Mouse (Mus musculus) limb, embryonic 11.5 days (tissue): Measurements from ENCODE around the gene Chst15. TPM values are rescaled to one million over a fixed set of nuclear protein-coding genes. Genes with fewer than 3 reads are reported as not detected.

Experiments used
- ATAC-seq: fragments of 200-750 bp; cut with Nextera tagmentation; 2 replicates; pipeline ENCODE4 v1.8.0; 2017; ENCODE audit warnings: low read depth; ENCODE audit not compliant: insufficient number of reproducible peaks, low FRiP score, low TSS enrichment
- DNase-seq: peaks from one replicate; pipeline ENCODE4 v3.0.0-alpha.2; 2015; ENCODE audit warnings: low spot score
- H3K27ac ChIP-seq: fragments of 300-500 bp; sonication (generic); replicated peaks from 2 replicates; pipeline ENCODE4 v1.5.1; 2014; ENCODE audit warnings: low read depth, mild to moderate bottlenecking, low read length
- H3K27me3 ChIP-seq: fragments of 300-500 bp; sonication (generic); 2 replicates; pipeline ENCODE4 v1.6.1; 2014; ENCODE audit warnings: mild to moderate bottlenecking, low read length, mixed read lengths; ENCODE audit not compliant: control insufficient read depth, insufficient read depth
- H3K36me3 ChIP-seq: fragments of 300-500 bp; sonication (generic); 2 replicates; pipeline ENCODE4 v1.6.1; 2014; ENCODE audit warnings: mild to moderate bottlenecking, low read length, moderate library complexity, mixed read lengths; ENCODE audit not compliant: control insufficient read depth, insufficient read depth
- H3K4me1 ChIP-seq: fragments of 300-500 bp; sonication (generic); 2 replicates; pipeline ENCODE4 v1.6.1; 2014; ENCODE audit warnings: low read length, mixed read lengths; ENCODE audit not compliant: control insufficient read depth, insufficient read depth
- H3K4me2 ChIP-seq: fragments of 300-500 bp; sonication (generic); 2 replicates; pipeline ENCODE4 v1.6.1; 2014; ENCODE audit warnings: low read depth, mild to moderate bottlenecking, moderate library complexity; ENCODE audit not compliant: severe bottlenecking
- H3K4me3 ChIP-seq: fragments of 300-500 bp; sonication (generic); 2 replicates; pipeline ENCODE4 v1.5.1; 2014; ENCODE audit warnings: low read depth, low read length
- H3K9ac ChIP-seq: fragments of 300-500 bp; sonication (generic); 2 replicates; pipeline ENCODE4 v1.6.1; 2014; ENCODE audit warnings: mild to moderate bottlenecking, low read length
- H3K9me3 ChIP-seq: fragments of 300-500 bp; sonication (generic); 2 replicates; pipeline ENCODE4 v1.6.1; 2016; ENCODE audit warnings: low read length; ENCODE audit not compliant: control insufficient read depth
- WGBS: fragments of 180-500 bp; shearing (Covaris S2); extraction: QIAGEN DNeasy Blood & Tissue Kit; methylation state at CpG from one replicate; pipeline ENCODE4 v1.1.7; 2014; 5-methylcytosine and 5-hydroxymethylcytosine counted together
- polyA plus RNA-seq: library from polyadenylated mRNA; unstranded; fragments of >200 nt; fragmentation: Nextera tagmentation; extraction: Ambion mirVana; gene quantifications from 2 replicates; pipeline ENCODE4 v1.2.1, GENCODE M21; 2014

Chst15 gene
- polyA plus RNA-seq, 1 experiment from 2014 or later = 9.7 TPM

- no peak overlapping the region for H3K4me2 ChIP-seq
- WGBS = 71% methylated on average over 10 of the region's 10 CpGs
- no peak for ATAC-seq
- 0 out of 2 replicates have a peak, but pooled peaks cover 2% of the 10 kb centered on the region for H3K4me1 ChIP-seq
- DNase-seq = no peak
- no peak overlapping the region for H3K27ac ChIP-seq
- no peaks in the 10 kb centered on the region for H3K9me3 ChIP-seq
- H3K36me3 ChIP-seq = no peaks in the 10 kb centered on the region
- H3K27me3 ChIP-seq = no peaks in the 10 kb centered on the region
- no peak overlapping the region for H3K4me3 ChIP-seq
- H3K9ac ChIP-seq = no peak overlapping the region
These were observed 40.1 kb upstream of the Chst15 start for GRCm38 (mm10) chr7:132356881-132357840.

- 0 out of 2 replicates have a peak, but pooled peaks cover 2% of the 10 kb centered on the region for H3K4me1 ChIP-seq
- no peaks in the 10 kb centered on the region for H3K27me3 ChIP-seq
- H3K36me3 ChIP-seq = no peaks in the 10 kb centered on the region
- H3K9me3 ChIP-seq = no peaks in the 10 kb centered on the region
- 31% methylated on average over 8 of the region's 8 CpGs for WGBS
- H3K4me3 ChIP-seq = no peak overlapping the region
- no peak overlapping the region for H3K4me2 ChIP-seq
- H3K9ac ChIP-seq = no peak overlapping the region
- no peak for DNase-seq
- no peak overlapping the region for H3K27ac ChIP-seq
- no peak for ATAC-seq
These were observed 39.2 kb upstream of the Chst15 start for GRCm38 (mm10) chr7:132356185-132356584.

DNA sequence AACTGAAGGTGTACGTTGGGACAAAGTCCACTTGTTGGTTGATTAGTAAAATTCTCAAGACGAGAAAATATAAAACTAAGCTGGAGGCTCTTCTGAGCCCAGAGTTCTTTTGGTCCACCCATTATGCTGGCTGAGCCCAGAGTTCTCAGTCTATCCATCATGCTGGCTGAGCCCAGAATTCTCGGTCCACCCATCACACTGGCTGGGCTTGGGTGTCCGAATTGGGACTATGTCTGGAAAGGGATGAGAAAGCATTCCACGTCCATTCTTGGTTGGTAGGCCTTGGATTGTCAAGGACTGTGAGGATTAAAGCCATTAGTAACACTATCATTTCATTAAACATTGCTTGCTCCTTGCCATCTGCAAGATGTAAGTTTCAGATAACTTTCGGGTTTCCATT is 38.7 kb upstream of the Chst15 start:
- Histone ChIP-seq H3K4me2 (no peak overlapping the region), H3K27ac (no peak overlapping the region), H3K36me3 (no peaks in the 10 kb centered on the region), H3K27me3 (no peaks in the 10 kb centered on the region), H3K9me3 (no peaks in the 10 kb centered on the region), H3K9ac (no peak overlapping the region), H3K4me3 (no peak overlapping the region), H3K4me1 (0 out of 2 replicates have a peak, but pooled peaks cover 2% of the 10 kb centered on the region)
- DNase-seq (no peak), ATAC-seq (no peak)
- WGBS = 81% methylated on average over 6 of the region's 6 CpGs

- Histone ChIP-seq H3K36me3 (no peaks in the 10 kb centered on the region), H3K9ac (no peak overlapping the region), H3K27ac (no peak overlapping the region), H3K4me1 (no peaks in the 10 kb centered on the region), H3K27me3 (no peaks in the 10 kb centered on the region), H3K4me2 (no peak overlapping the region), H3K4me3 (no peak overlapping the region), H3K9me3 (no peaks in the 10 kb centered on the region)
- ATAC-seq = no peak
- DNase-seq = no peak
- WGBS = 61% methylated on average over 6 of the region's 6 CpGs
These were observed 32.1 kb upstream of the Chst15 start for GRCm38 (mm10) chr7:132349075-132349572.

DNA sequence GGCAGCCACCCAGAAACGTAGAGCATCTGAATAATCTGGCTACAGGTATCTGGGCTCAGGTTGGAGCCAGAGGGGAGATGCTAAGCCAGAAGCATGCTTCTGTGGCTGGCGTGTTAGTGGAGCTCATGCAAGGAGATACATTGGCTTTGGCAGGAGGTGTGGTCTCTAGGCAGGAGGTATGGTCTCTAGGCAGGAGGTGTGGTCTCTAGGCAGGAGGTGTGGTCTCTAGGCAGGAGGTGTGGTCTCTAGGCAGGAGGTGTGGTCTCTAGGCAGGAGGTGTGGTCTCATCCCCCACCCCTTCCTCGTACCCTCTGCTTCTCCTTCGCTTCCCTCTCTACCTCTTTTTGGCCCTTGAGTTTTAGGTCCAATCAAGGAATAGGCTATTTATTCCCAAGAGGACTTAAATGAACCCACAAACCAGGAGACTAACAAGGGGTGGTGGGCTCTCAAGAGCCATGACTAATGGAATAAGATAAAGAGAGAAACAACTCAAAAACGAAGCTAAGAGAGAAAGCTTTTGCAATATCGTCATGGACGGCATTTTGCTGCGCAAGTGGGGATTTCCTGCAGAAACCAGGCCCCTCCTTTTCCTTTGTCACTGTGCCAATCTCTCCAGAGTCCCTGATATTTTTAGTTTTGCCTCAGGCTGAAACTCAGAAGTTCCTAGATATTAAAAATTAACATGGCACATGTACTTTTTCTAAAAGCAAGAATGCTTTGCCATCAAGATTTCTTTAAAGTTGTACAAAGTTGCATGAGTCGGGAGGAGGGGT is 30.4 kb upstream of the Chst15 start:
- H3K4me2 ChIP-seq = no peak overlapping the region
- WGBS = 80% methylated on average over 9 of the region's 9 CpGs
- no peak for ATAC-seq

DNA sequence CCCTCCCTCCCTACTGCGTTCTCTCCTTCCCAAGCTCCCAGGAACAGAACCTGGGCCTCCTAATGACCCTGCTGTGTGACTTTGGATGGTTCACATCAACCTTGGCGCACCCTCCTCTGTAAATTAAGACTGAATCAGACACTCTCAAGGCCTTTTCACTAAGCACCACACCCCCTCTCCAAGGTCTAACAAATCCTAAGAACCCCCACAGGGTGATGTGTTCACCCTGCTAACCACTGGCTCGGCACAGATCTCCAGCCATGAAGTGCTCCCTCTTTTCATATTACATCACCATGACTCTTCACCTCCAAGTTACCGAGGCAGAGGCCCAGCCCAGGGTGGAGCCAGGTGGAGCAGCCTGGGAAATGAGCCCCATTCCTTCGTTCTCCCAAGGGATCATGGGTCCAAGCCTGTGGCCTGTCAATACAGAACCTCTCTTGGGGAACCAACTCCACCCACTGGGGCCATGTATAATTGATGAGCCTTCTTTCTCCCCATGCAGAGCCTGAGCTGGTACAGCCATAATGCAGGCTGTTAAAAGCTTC is 28.6 kb upstream of the Chst15 start:
- ATAC-seq (no peak), DNase-seq (no peak)
- Histone ChIP-seq H3K9ac (no peak overlapping the region), H3K36me3 (no peaks in the 10 kb centered on the region), H3K4me1 (no peaks in the 10 kb centered on the region), H3K9me3 (no peaks in the 10 kb centered on the region), H3K4me2 (no peak overlapping the region), H3K27ac (no peak overlapping the region), H3K27me3 (no peaks in the 10 kb centered on the region), H3K4me3 (no peak overlapping the region)
- WGBS = 71% methylated on average over 5 of the region's 5 CpGs

More for the DNA sequence above, 30.4 kb upstream of the Chst15 start:
- Histone ChIP-seq H3K27me3 (no peaks in the 10 kb centered on the region), H3K9me3 (no peaks in the 10 kb centered on the region), H3K9ac (no peak overlapping the region), H3K4me3 (no peak overlapping the region), H3K27ac (no peak overlapping the region), H3K36me3 (no peaks in the 10 kb centered on the region), H3K4me1 (no peaks in the 10 kb centered on the region)
- DNase-seq = no peak

GRCm38 (mm10) chr7:132344606-132345005 is 27.6 kb upstream of the Chst15 start:
- Histone ChIP-seq H3K27me3 (no peaks in the 10 kb centered on the region), H3K4me1 (no peaks in the 10 kb centered on the region), H3K36me3 (no peaks in the 10 kb centered on the region), H3K9me3 (no peaks in the 10 kb centered on the region), H3K4me3 (no peak overlapping the region), H3K27ac (no peak overlapping the region), H3K4me2 (no peak overlapping the region), H3K9ac (no peak overlapping the region)
- DNase-seq = no peak
- ATAC-seq = no peak
- WGBS = 48% methylated on average over 4 of the region's 4 CpGs

DNA sequence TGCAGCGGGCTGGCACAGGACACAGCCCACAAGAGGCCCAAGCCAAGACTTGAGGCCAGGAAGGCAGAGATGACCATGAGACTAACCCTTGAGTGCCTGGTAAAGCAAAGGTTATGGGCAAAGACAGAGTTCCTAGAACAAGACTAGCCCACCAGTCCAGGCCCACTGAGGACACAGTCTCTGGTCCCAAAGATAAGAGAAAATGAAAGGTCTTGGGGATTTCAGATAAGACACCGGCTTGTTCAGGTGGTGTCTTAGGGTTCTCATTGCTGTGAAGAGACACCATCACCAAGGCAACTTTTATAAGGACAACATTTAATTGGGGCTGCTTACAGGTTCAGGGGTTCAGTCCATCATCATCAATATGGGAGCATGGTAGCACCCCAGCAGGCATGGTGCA is 26.9 kb upstream of the Chst15 start:
- Histone ChIP-seq H3K4me3 (no peak overlapping the region), H3K9ac (no peak overlapping the region), H3K9me3 (no peaks in the 10 kb centered on the region), H3K36me3 (no peaks in the 10 kb centered on the region), H3K4me1 (no peaks in the 10 kb centered on the region), H3K4me2 (no peak overlapping the region), H3K27ac (no peak overlapping the region), H3K27me3 (no peaks in the 10 kb centered on the region)
- DNase-seq (no peak), ATAC-seq (no peak)
- WGBS = 92% methylated on average over 2 of the region's 2 CpGs
